Mouse (Mus musculus): ENCODE data around the gene Brinp3. TPM values are rescaled to one million over a fixed set of nuclear protein-coding genes. Genes with fewer than 3 reads are reported as not detected.

Gene Brinp3
- not detected in 2 replicates for polyA plus RNA-seq (2012)

- no peak for TF ChIP-seq GATA1 (IDR thresholded peaks at IDR 0.05; ENCODE audit: low read length)
These were observed at the start of gene Brinp3 for GRCm38 (mm10) chr1:146494681-146495331. Gene Brinp3 (plus strand): TSS chr1:146494760.

- TF ChIP-seq GATA1 (IDR thresholded peaks at IDR 0.05; ENCODE audit: low read length) = no peak
These were observed 339 bp upstream of the Brinp3 start for GRCm38 (mm10) chr1:146494221-146494620.

- no peak for TF ChIP-seq GATA1 (IDR thresholded peaks at IDR 0.05; ENCODE audit: low read length)
These were observed 826 bp downstream of the Brinp3 start for GRCm38 (mm10) chr1:146495386-146495785.

- no peak for TF ChIP-seq GATA1 (IDR thresholded peaks at IDR 0.05; ENCODE audit: low read length)
These were observed 3.0 kb downstream of the Brinp3 start for GRCm38 (mm10) chr1:146497381-146498081.

- no peak for TF ChIP-seq GATA1 (IDR thresholded peaks at IDR 0.05; ENCODE audit: low read length)
These were observed 3.7 kb downstream of the Brinp3 start for GRCm38 (mm10) chr1:146498085-146498779.

- no peak for TF ChIP-seq GATA1 (IDR thresholded peaks at IDR 0.05; ENCODE audit: low read length)
These were observed 4.2 kb downstream of the Brinp3 start for GRCm38 (mm10) chr1:146498780-146499114.

GRCm38 (mm10) chr1:146515377-146515776 lies 20.8 kb downstream of the Brinp3 start:
- no peak for TF ChIP-seq GATA1 (IDR thresholded peaks at IDR 0.05; ENCODE audit: low read length)

- no peak for TF ChIP-seq GATA1 (IDR thresholded peaks at IDR 0.05; ENCODE audit: low read length)
These were observed 29.4 kb downstream of the Brinp3 start for GRCm38 (mm10) chr1:146523727-146524573.

GRCm38 (mm10) chr1:146528572-146528971 lies 34.0 kb downstream of the Brinp3 start:
- no peak for TF ChIP-seq GATA1 (IDR thresholded peaks at IDR 0.05; ENCODE audit: low read length)

- TF ChIP-seq GATA1 (IDR thresholded peaks at IDR 0.05; ENCODE audit: low read length) = no peak
These were observed 52.4 kb downstream of the Brinp3 start for GRCm38 (mm10) chr1:146546847-146547428.

GRCm38 (mm10) chr1:146556982-146557381 lies 62.4 kb downstream of the Brinp3 start:
- no peak for TF ChIP-seq GATA1 (IDR thresholded peaks at IDR 0.05; ENCODE audit: low read length)

- TF ChIP-seq GATA1 (IDR thresholded peaks at IDR 0.05; ENCODE audit: low read length) = no peak
These were observed 67.6 kb downstream of the Brinp3 start for GRCm38 (mm10) chr1:146562144-146562543.

- no peak for TF ChIP-seq GATA1 (IDR thresholded peaks at IDR 0.05; ENCODE audit: low read length)
These were observed 89.6 kb downstream of the Brinp3 start for GRCm38 (mm10) chr1:146584181-146584580.

- no peak for TF ChIP-seq GATA1 (IDR thresholded peaks at IDR 0.05; ENCODE audit: low read length)
These were observed 138.3 kb downstream of the Brinp3 start for GRCm38 (mm10) chr1:146632895-146633294.

GRCm38 (mm10) chr1:146657214-146657613 lies 162.7 kb downstream of the Brinp3 start:
- TF ChIP-seq GATA1 (IDR thresholded peaks at IDR 0.05; ENCODE audit: low read length) = no peak
